Mouse (Mus musculus) embryonic facial prominence, embryonic 11.5 days (tissue): ENCODE results near the gene Pfn1. TPM values are rescaled to one million over a fixed set of nuclear protein-coding genes. Genes with fewer than 3 reads are reported as not detected.
A peak's percentile ranks its signal among the peaks of the same experiment; 100 is the strongest.

ENCODE experiments used
- ATAC-seq: fragments of 200-750 bp; cut with Nextera tagmentation; replicated peaks from 2 replicates; pipeline ENCODE4 v1.8.0; 2017; ENCODE audit warnings: low read depth; ENCODE audit not compliant: insufficient number of reproducible peaks, low FRiP score, low TSS enrichment
- DNase-seq: peaks from one replicate; pipeline ENCODE4 v3.0.0-alpha.2; 2015; ENCODE audit warnings: low spot score
- H3K27ac ChIP-seq: fragments of 300-500 bp; sonication (generic); replicated peaks from 2 replicates; pipeline ENCODE4 v1.5.1; 2014; ENCODE audit warnings: mild to moderate bottlenecking, low read depth, low read length, control low read depth
- H3K27me3 ChIP-seq: fragments of 300-500 bp; sonication (generic); 2 replicates; pipeline ENCODE4 v1.6.1; 2014; ENCODE audit warnings: mild to moderate bottlenecking, low read length, moderate library complexity, mixed read lengths; ENCODE audit not compliant: control insufficient read depth, insufficient read depth
- H3K36me3 ChIP-seq: fragments of 300-500 bp; sonication (generic); replicated peaks from 2 replicates; pipeline ENCODE4 v1.6.1; 2014; ENCODE audit warnings: low read depth, mild to moderate bottlenecking, low read length, moderate library complexity, mixed read lengths; ENCODE audit not compliant: control insufficient read depth, insufficient read depth
- H3K4me1 ChIP-seq: fragments of 300-500 bp; sonication (generic); 2 replicates; pipeline ENCODE4 v1.6.1; 2014; ENCODE audit warnings: low read length, mixed read lengths; ENCODE audit not compliant: control insufficient read depth, insufficient read depth
- H3K4me2 ChIP-seq: fragments of 300-500 bp; sonication (generic); 2 replicates; pipeline ENCODE4 v1.6.1; 2014; ENCODE audit warnings: low read depth, mild to moderate bottlenecking, control low read depth, low read length, moderate library complexity
- H3K4me3 ChIP-seq: fragments of 300-500 bp; sonication (generic); 2 replicates; pipeline ENCODE4 v1.5.1; 2014; ENCODE audit warnings: low read depth, low read length, control low read depth
- H3K9ac ChIP-seq: fragments of 300-500 bp; sonication (generic); replicated peaks from 2 replicates; pipeline ENCODE4 v1.6.1; 2014; ENCODE audit warnings: mild to moderate bottlenecking, control low read depth, low read length
- H3K9me3 ChIP-seq: fragments of 300-500 bp; sonication (generic); replicated peaks from 2 replicates; pipeline ENCODE4 v1.6.1; 2016; ENCODE audit warnings: mild to moderate bottlenecking, low read length, inconsistent platforms, mixed read lengths; ENCODE audit not compliant: control insufficient read depth
- WGBS: fragments of 180-500 bp; shearing (Covaris S2); extraction: QIAGEN DNeasy Blood & Tissue Kit; methylation state at CpG from one replicate; pipeline ENCODE4 v1.1.7; 2014; 5-methylcytosine and 5-hydroxymethylcytosine counted together
- polyA plus RNA-seq: library from polyadenylated mRNA; unstranded; fragments of >200 nt; fragmentation: Nextera tagmentation; extraction: Ambion mirVana; gene quantifications from 2 replicates; pipeline ENCODE4 v1.2.1, GENCODE M21; 2014

Gene Pfn1
- polyA plus RNA-seq, 1 experiment from 2014 or later = 1,669 TPM

DNA sequence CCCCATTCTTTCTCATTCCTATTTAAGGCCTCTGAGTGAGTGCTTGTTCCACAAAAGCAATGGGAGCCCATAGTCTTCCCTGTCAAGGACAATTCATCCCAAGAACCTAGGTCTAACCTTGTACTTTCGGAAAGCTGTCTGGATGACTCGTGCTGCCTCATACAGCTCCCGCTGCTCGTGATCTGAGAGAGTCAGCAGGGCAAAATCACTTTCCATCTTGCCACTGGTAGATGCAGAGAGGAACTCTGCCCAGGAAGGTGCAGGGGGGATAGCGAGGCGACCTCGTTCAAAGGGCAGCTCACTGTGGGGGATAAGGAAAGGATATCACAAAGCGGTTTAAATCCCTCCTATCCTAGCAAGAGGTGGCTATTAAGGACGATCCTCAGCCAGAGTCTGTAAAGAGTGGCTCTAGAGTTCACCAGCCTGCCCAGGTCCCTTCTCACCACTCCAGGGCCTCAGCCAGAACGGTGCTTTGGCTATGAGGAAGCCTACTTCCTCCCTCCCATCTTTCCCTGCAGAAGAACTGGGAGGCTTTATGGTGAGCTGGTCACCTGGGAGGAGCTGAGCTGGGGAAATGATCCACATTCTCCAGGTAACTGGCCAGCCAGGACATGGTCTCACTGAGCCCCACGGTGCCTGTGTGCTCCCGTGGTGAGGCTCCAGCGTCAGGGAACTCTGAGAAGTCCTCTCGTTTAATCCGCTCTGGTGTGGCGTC is 17.0 kb upstream of the Pfn1 start:
- no peak overlapping the region for H3K4me3 ChIP-seq
- no peaks in the 10 kb centered on the region; the same call in 1 of the 2 replicates for H3K36me3 ChIP-seq
- H3K27me3 ChIP-seq = no peaks in the 10 kb centered on the region
- ATAC-seq (no peak), DNase-seq (no peak)
- H3K4me2 ChIP-seq = no peak overlapping the region
- no peaks in the 10 kb centered on the region for H3K9me3 ChIP-seq
- H3K4me1 ChIP-seq = no peaks in the 10 kb centered on the region
- no peak overlapping the region for H3K9ac ChIP-seq
- 85% methylated on average over 16 of the region's 16 CpGs for WGBS
- no peak overlapping the region for H3K27ac ChIP-seq

DNA sequence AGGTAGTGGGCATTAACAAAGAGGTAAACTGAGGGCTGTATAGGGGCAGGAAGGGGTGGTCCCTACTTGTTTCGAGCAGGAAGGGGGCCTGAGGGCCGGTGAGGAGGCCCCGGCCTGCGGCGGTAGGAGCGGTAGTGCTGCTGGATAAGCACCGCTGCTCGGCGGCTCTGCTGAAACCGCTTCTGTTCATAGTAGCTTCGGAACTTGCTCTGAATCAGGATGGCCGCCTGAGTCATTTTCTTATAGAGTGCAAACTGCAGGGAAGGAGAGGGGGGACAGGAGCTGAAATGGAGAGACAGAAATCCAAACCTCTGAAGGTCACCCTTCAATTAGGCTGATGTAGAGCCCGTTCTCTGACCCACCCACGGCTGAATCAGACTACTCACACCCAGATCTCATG is 16.0 kb upstream of the Pfn1 start:
- DNase-seq (no peak), ATAC-seq (no peak)
- 0 out of 2 replicates have a peak overlapping the region, but pooled peaks have one; percentile 5 for H3K27ac ChIP-seq
- H3K9me3 ChIP-seq = no peaks in the 10 kb centered on the region
- peak overlapping the region; percentile 71 for H3K9ac ChIP-seq
- 42% methylated on average over 14 of the region's 14 CpGs for WGBS
- H3K27me3 ChIP-seq = no peaks in the 10 kb centered on the region
- H3K36me3 ChIP-seq = no peaks in the 10 kb centered on the region; the same call in 1 of the 2 replicates
- peak overlapping the region; percentile 68 for H3K4me2 ChIP-seq
- no peaks in the 10 kb centered on the region for H3K4me1 ChIP-seq
- H3K4me3 ChIP-seq = peak overlapping the region; percentile 49

DNA sequence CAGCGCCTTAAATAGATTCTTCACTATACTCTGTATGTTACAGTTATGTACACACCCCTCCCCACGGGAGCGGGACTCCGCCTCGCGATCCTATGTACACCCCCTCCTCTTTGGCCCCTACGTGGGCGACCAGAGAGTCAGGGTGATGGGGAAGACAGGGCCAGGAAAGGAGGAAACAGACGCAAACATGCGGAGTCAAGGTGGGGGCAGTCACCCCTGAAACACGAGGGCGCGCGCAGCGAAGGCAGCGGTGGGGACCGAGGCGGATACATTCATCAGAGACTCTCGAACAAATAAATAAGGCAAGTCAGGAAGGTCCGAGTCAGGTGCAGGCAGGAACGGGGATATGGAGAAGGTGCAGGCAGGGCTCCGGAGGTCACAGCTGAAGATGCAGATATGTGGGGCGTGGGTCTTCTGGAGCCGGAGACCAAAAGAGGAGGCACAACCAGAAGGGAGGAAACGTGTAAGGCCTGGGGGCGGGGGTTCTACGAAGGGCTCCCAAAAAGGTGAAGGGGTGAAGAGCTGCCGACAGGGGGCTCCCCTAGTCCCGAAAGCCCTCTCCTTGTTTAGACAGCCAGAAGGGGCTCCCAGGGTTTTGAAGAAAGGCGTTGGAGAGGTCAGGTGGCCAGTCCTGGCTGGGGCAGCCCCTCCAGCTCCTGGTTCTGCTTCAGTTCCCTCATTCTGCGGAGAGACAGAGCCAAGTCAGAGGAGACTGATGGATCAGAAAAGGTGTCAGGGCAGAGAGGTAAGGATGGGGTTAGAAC is 15.3 kb upstream of the Pfn1 start:
- no peaks in the 10 kb centered on the region for H3K9me3 ChIP-seq
- H3K27me3 ChIP-seq = no peaks in the 10 kb centered on the region
- peak overlapping the region; percentile 49 for H3K4me3 ChIP-seq
- WGBS = under 1% methylated on average over 31 of the region's 31 CpGs
- no peaks in the 10 kb centered on the region; the same call in 1 of the 2 replicates for H3K36me3 ChIP-seq
- H3K4me1 ChIP-seq = no peaks in the 10 kb centered on the region
- H3K9ac ChIP-seq = peak overlapping the region; percentile 71
- peak overlapping the region; percentile 68 for H3K4me2 ChIP-seq
- DNase-seq (peak; percentile 87), ATAC-seq (peak; percentile 35)
- H3K27ac ChIP-seq = peak overlapping the region; percentile 86

DNA sequence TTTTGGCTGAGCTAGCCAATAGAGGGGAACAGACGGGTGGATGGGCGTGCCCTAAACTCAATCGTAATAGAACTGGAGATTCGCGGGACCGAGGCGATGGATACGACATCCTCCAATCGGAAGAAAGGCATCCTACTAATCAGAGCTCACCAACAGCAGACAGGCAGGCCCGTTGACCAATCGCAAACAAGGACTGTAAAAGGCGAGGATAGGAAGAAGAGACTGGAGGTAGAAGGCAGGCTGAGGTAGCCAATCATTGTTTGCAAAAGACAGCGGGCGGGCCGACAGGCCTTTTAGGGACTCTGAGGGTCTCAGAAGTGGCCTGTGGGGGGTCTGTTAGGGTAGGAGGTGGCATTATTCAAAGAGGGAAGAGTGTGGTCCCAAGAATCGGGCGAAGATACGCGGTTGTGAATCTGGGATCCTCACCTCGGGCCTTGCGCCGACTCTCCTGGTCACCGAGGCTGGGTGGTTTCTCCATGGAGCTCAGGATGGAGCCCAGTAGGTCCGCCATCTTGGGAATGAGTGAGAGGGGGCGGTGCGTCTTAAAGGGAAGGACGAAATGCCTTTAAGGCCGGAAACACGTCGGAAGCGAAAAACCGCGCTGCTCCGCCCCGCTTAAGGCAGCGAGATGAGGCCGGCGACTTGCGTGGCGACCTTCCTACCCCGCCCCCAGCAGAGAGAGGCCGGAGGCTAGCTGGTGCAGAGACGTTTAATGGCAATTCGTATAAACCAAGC is 14.5 kb upstream of the Pfn1 start, which contains the start of gene Spag7:
Gene Spag7 (minus strand): TSS at position 646 of the 735 bp plus-strand sequence.
- under 1% methylated on average over 44 of the region's 44 CpGs for WGBS
- H3K27ac ChIP-seq = peak within 1 kb of the TSS; percentile 86
- H3K4me2 ChIP-seq = peak within 1 kb of the TSS; percentile 71
- ATAC-seq = peak; percentile 92
- peak within 1 kb of the TSS; percentile 51 for H3K4me3 ChIP-seq
- peak within 1 kb of the TSS; percentile 71 for H3K9ac ChIP-seq
- H3K9me3 ChIP-seq = no peaks in the 10 kb centered on the region
- no peaks in the 10 kb centered on the region for H3K27me3 ChIP-seq
- peaks cover 4% of the 10 kb centered on the region for H3K36me3 ChIP-seq
- peak; percentile 98 for DNase-seq
- no peaks in the 10 kb centered on the region for H3K4me1 ChIP-seq

DNA sequence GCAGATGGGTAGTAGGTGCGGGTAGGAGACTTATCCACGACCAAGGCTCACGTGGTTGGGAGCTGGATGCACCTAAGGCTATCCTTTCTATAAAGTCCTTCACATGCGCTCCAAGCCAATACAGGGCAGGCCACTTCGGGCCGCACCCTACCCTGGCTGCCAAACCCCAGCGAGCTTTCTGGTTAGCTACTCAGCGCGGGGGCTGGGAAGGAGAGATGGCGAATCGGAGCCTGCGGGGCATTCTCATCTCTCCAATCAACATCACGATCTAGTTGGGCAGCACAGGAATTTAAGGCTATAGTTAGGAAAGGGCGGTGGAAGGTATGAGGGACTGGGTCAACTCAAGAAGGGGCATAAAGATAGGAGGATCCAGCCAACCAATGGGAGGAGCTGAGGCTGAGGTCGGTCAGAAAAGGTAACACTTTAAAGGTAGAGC is 13.9 kb upstream of the Pfn1 start:
- WGBS = 2% methylated on average over 15 of the region's 15 CpGs
- Histone ChIP-seq H3K4me1 (no peaks in the 10 kb centered on the region), H3K4me2 (peak overlapping the region; percentile 71), H3K9ac (peak overlapping the region; percentile 59), H3K27ac (peak overlapping the region; percentile 77), H3K4me3 (peak overlapping the region; percentile 51), H3K36me3 (peaks cover 4% of the 10 kb centered on the region), H3K9me3 (no peaks in the 10 kb centered on the region), H3K27me3 (no peaks in the 10 kb centered on the region)
- ATAC-seq = peak; percentile 54
- no peak for DNase-seq

DNA sequence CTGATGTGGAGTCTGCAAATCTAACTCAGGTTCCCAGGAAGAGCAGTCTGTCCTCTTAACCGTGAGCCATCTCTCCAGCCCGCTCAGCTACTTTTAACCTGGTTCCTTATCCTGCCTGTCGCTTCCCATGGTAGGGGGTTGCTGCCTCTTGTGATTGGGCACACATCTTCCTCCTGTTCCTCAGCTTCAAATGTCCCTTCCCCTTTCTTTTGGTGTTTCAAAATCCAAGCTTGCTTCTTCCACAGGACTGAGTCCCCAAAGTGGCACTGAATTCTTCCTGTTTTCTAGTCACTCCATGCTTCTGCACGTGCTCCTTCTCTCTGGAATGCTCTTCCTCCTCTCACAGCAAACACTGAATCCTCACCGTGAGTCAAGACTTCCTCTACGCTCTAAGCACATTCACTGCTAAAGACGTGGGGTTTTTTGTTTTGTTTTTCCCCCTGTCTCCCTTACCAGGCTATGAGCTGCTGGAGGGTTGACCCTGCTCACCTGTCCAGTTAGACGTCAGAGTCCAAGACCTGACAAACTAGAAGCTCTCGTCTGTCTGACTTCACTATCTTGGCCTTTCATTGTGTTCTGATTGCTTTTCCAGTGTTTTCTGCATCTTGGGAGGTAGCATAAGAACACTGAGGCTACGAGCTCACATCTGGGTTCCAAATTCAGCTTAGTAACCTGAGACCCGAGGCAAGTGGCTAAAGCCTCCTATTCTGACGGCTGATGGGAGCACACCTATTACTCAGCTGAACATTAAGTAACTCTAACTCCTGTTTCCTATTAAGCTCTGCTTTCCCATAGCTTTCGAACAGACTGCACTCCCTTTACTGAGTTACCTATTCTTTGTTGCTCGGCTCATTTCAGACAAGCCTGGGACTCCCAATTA is 13.1 kb upstream of the Pfn1 start:
- Histone ChIP-seq H3K36me3 (peaks cover 4% of the 10 kb centered on the region), H3K9ac (peak overlapping the region; percentile 59)

DNA sequence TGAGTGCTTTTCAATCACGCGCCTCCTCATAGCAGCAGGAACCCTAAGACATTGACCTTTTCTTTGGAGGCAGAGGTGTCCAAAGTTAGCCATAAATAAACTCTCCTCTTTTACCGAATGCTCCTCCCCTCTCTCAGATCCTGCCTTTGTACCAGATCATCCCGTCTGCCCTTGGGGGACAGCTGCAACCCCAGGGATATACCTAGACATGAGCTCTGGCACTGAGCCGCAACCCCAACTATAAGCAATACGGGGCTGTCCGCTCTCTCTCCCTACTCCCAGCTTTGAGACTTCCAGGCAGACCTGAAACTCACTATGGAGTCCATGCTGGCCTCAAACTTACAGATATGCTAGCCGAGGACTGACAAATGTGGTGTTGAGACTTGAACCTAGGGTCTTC is 12.2 kb upstream of the Pfn1 start:
- H3K4me3 ChIP-seq = no peak overlapping the region
- ATAC-seq (no peak), DNase-seq (no peak)
- H3K9me3 ChIP-seq = no peaks in the 10 kb centered on the region
- H3K27ac ChIP-seq = no peak overlapping the region
- H3K4me1 ChIP-seq = no peaks in the 10 kb centered on the region
- H3K4me2 ChIP-seq = no peak overlapping the region
- WGBS = 94% methylated on average over 8 of the region's 8 CpGs
- H3K9ac ChIP-seq = no peak overlapping the region
- peaks cover 7% of the 10 kb centered on the region for H3K36me3 ChIP-seq
- H3K27me3 ChIP-seq = no peaks in the 10 kb centered on the region

More for the DNA sequence above, 13.1 kb upstream of the Pfn1 start:
- WGBS = 56% methylated on average over 14 of the region's 14 CpGs
- H3K27me3 ChIP-seq = no peaks in the 10 kb centered on the region
- H3K27ac ChIP-seq = peak overlapping the region; percentile 77
- no peaks in the 10 kb centered on the region for H3K9me3 ChIP-seq
- DNase-seq (peak; percentile 62), ATAC-seq (no peak)
- H3K4me1 ChIP-seq = no peaks in the 10 kb centered on the region
- peak overlapping the region; percentile 71 for H3K4me2 ChIP-seq
- H3K4me3 ChIP-seq = peak overlapping the region; percentile 51
